Mouse (Mus musculus): ENCODE measurements around the gene Slx1b. TPM values are rescaled to one million over a fixed set of nuclear protein-coding genes. Genes with fewer than 3 reads are reported as not detected.

The Slx1b gene
- polyA plus RNA-seq, 1 experiment from 2014 or later: 9.8 TPM

GRCm38 (mm10) chr7:126700063-126701015, 4.8 kb upstream of the Slx1b start:
- Histone ChIP-seq H3K9me3 (ENCODE audit: control insufficient read depth, low read length) (no peaks in the 10 kb centered on the region), H3K4me3 (ENCODE audit: low read depth, low read length) (no peak overlapping the region), H3K27ac (ENCODE audit: low read depth, low read length) (no peak overlapping the region), H3K4me2 (replicated peaks; ENCODE audit: low read depth, low read length) (no peak overlapping the region), H3K4me1 (replicated peaks; ENCODE audit: control insufficient read depth, insufficient read depth, low read length) (peaks cover 17% of the 10 kb centered on the region), H3K27me3 (ENCODE audit: control insufficient read depth, insufficient read depth, low read length) (no peaks in the 10 kb centered on the region), H3K9ac (ENCODE audit: low read depth, low read length) (no peak overlapping the region), H3K36me3 (ENCODE audit: control insufficient read depth, insufficient read depth, low read length) (no peaks in the 10 kb centered on the region)
- WGBS: 85% methylated on average over 25 of the region's 25 CpGs
- no peak for DNase-seq (ENCODE audit: low spot score)
- no peak for ATAC-seq (ENCODE audit: low FRiP score)

DNA sequence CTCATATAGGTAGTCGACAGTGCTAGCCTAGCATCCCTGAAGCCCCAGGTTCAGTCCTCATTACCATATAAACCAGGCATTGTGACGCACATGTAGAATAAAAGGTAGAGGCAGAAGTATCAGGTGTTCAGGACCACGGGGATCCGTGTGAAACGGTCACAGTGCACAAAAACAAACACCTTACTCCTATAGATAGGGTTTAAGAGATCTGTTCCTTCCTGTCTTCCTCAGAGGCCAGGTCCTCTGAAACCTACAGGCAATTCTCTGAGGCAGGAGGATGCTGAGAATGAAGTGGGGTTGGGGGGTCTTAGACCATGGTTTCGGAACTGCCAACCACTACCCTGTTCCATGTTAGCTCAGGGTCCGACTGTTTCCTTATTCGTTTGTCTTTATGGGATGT, 2.3 kb upstream of the Slx1b start:
- ATAC-seq (ENCODE audit: low FRiP score) (no peak), DNase-seq (ENCODE audit: low spot score) (no peak)
- no peak overlapping the region for H3K4me3 ChIP-seq (ENCODE audit: low read depth, low read length)
- H3K4me1 ChIP-seq (replicated peaks; ENCODE audit: control insufficient read depth, insufficient read depth, low read length): peaks cover 15% of the 10 kb centered on the region
- no peaks in the 10 kb centered on the region for H3K27me3 ChIP-seq (ENCODE audit: control insufficient read depth, insufficient read depth, low read length)
- no peaks in the 10 kb centered on the region for H3K36me3 ChIP-seq (ENCODE audit: control insufficient read depth, insufficient read depth, low read length)
- no peaks in the 10 kb centered on the region for H3K9me3 ChIP-seq (ENCODE audit: control insufficient read depth, low read length)
- no peak overlapping the region for H3K4me2 ChIP-seq (replicated peaks; ENCODE audit: low read depth, low read length)
- 98% methylated on average over 8 of the region's 8 CpGs for WGBS
- H3K9ac ChIP-seq (ENCODE audit: low read depth, low read length): no peak overlapping the region
- no peak overlapping the region for H3K27ac ChIP-seq (ENCODE audit: low read depth, low read length)

DNA sequence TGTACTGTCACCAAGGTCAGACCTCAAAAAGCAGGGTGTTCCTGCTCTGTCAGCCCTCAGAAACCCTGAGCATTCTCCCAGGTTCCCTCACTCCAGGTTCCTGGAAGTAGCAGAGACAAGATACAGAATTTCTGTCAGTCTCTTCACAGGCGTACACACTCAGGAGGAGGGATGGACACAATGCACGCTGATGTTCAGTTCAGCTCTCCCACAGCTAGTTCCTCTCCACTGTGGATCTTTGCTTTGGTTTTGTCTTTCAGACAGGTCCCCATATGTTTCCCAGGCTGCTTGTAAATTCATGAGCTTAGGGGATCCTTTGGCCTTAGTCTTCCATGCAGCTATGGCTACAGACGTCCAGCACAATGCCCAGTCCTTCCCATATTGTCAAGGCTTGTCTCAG, 1.3 kb upstream of the Slx1b start:
- Histone ChIP-seq H3K9me3 (ENCODE audit: control insufficient read depth, low read length) (no peaks in the 10 kb centered on the region), H3K36me3 (ENCODE audit: control insufficient read depth, insufficient read depth, low read length) (no peaks in the 10 kb centered on the region), H3K4me3 (ENCODE audit: low read depth, low read length) (peak overlapping the region; percentile 83), H3K4me2 (replicated peaks; ENCODE audit: low read depth, low read length) (peak overlapping the region; percentile 87), H3K4me1 (replicated peaks; ENCODE audit: control insufficient read depth, insufficient read depth, low read length) (peaks cover 15% of the 10 kb centered on the region), H3K9ac (ENCODE audit: low read depth, low read length) (peak overlapping the region; percentile 77; the same call in 1 of the 2 replicates), H3K27me3 (ENCODE audit: control insufficient read depth, insufficient read depth, low read length) (no peaks in the 10 kb centered on the region), H3K27ac (ENCODE audit: low read depth, low read length) (no peak overlapping the region)
- 70% methylated on average over 3 of the region's 3 CpGs for WGBS
- ATAC-seq (ENCODE audit: low FRiP score) (no peak), DNase-seq (ENCODE audit: low spot score) (no peak)

GRCm38 (mm10) chr7:126696303-126696702, 719 bp upstream of the Slx1b start:
- peaks cover 12% of the 10 kb centered on the region for H3K4me1 ChIP-seq (replicated peaks; ENCODE audit: control insufficient read depth, insufficient read depth, low read length)
- WGBS: 2% methylated on average over 17 of the region's 17 CpGs
- peak overlapping the region; percentile 87 for H3K4me2 ChIP-seq (replicated peaks; ENCODE audit: low read depth, low read length)
- H3K36me3 ChIP-seq (ENCODE audit: control insufficient read depth, insufficient read depth, low read length): peaks cover under 1% of the 10 kb centered on the region; the same call in 1 of the 2 replicates
- peak overlapping the region; percentile 83 for H3K4me3 ChIP-seq (ENCODE audit: low read depth, low read length)
- no peak for ATAC-seq (ENCODE audit: low FRiP score)
- DNase-seq (ENCODE audit: low spot score): no peak
- H3K9ac ChIP-seq (ENCODE audit: low read depth, low read length): peak overlapping the region; percentile 77
- peak overlapping the region; percentile 69 for H3K27ac ChIP-seq (ENCODE audit: low read depth, low read length)
- H3K27me3 ChIP-seq (ENCODE audit: control insufficient read depth, insufficient read depth, low read length): no peaks in the 10 kb centered on the region
- H3K9me3 ChIP-seq (ENCODE audit: control insufficient read depth, low read length): no peaks in the 10 kb centered on the region

DNA sequence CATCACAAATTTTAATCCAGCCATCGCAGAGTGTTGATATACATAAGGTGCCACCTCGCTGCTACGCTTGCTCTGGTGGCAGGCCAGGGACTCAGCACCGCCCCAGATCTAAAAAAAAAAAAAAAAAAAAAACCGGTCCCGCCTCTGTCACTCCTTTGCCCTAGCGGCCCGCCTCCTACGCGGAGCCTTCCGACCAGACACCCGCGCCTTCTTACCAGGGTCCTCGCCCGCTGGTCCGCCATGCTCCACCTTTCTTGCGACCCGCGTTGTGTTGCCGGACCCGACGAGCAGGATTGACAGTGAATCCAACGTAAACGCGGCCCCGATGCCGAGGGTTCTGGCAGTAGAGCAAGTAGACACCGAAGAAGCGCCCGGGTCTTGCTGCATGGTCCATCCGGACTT, 373 bp downstream of the Slx1b start, which contains the start of gene Bola2:
Gene Bola2, plus strand, starts transcription at position 192 of the 402 bp plus-strand sequence.
- Histone ChIP-seq H3K4me1 (replicated peaks; ENCODE audit: control insufficient read depth, insufficient read depth, low read length) (peaks cover 9% of the 10 kb centered on the region), H3K4me2 (replicated peaks; ENCODE audit: low read depth, low read length) (peak within 1 kb of the TSS; percentile 87), H3K27ac (ENCODE audit: low read depth, low read length) (peak within 1 kb of the TSS; percentile 92), H3K4me3 (ENCODE audit: low read depth, low read length) (peak within 1 kb of the TSS; percentile 83), H3K9me3 (ENCODE audit: control insufficient read depth, low read length) (no peaks in the 10 kb centered on the region), H3K9ac (ENCODE audit: low read depth, low read length) (peak within 1 kb of the TSS; percentile 86), H3K27me3 (ENCODE audit: control insufficient read depth, insufficient read depth, low read length) (no peaks in the 10 kb centered on the region), H3K36me3 (ENCODE audit: control insufficient read depth, insufficient read depth, low read length) (peaks cover 5% of the 10 kb centered on the region; the same call in 1 of the 2 replicates)
- under 1% methylated on average over 31 of the region's 31 CpGs for WGBS
- DNase-seq (ENCODE audit: low spot score) (no peak), ATAC-seq (ENCODE audit: low FRiP score) (peak; percentile 55)

- Histone ChIP-seq H3K27me3 (ENCODE audit: control insufficient read depth, insufficient read depth, low read length) (no peaks in the 10 kb centered on the region), H3K4me3 (ENCODE audit: low read depth, low read length) (peak overlapping the region; percentile 83), H3K36me3 (ENCODE audit: control insufficient read depth, insufficient read depth, low read length) (peaks cover 5% of the 10 kb centered on the region; the same call in 1 of the 2 replicates), H3K4me1 (replicated peaks; ENCODE audit: control insufficient read depth, insufficient read depth, low read length) (peaks cover 9% of the 10 kb centered on the region), H3K27ac (ENCODE audit: low read depth, low read length) (no peak overlapping the region), H3K9ac (ENCODE audit: low read depth, low read length) (peak overlapping the region; percentile 38; the same call in 1 of the 2 replicates), H3K4me2 (replicated peaks; ENCODE audit: low read depth, low read length) (peak overlapping the region; percentile 55), H3K9me3 (ENCODE audit: control insufficient read depth, low read length) (no peaks in the 10 kb centered on the region)
- ATAC-seq (ENCODE audit: low FRiP score) (no peak), DNase-seq (ENCODE audit: low spot score) (peak; percentile 21)
- WGBS: 29% methylated on average over 10 of the region's 10 CpGs
Observed at GRCm38 (mm10) chr7:126694441-126695051, 1.0 kb downstream of the Slx1b start.

- H3K27ac ChIP-seq (ENCODE audit: low read depth, low read length): no peak overlapping the region
- H3K4me1 ChIP-seq (replicated peaks; ENCODE audit: control insufficient read depth, insufficient read depth, low read length): peaks cover 9% of the 10 kb centered on the region
- no peak for DNase-seq (ENCODE audit: low spot score)
- H3K36me3 ChIP-seq (ENCODE audit: control insufficient read depth, insufficient read depth, low read length): peaks cover 5% of the 10 kb centered on the region; the same call in 1 of the 2 replicates
- WGBS: 90% methylated on average over 7 of the region's 7 CpGs
- H3K9me3 ChIP-seq (ENCODE audit: control insufficient read depth, low read length): no peaks in the 10 kb centered on the region
- ATAC-seq (ENCODE audit: low FRiP score): no peak
- H3K4me2 ChIP-seq (replicated peaks; ENCODE audit: low read depth, low read length): no peak overlapping the region
- H3K4me3 ChIP-seq (ENCODE audit: low read depth, low read length): no peak overlapping the region
- H3K9ac ChIP-seq (ENCODE audit: low read depth, low read length): no peak overlapping the region
- no peaks in the 10 kb centered on the region for H3K27me3 ChIP-seq (ENCODE audit: control insufficient read depth, insufficient read depth, low read length)
Observed at GRCm38 (mm10) chr7:126693781-126694180, 1.8 kb downstream of the Slx1b start.

- Histone ChIP-seq H3K4me1 (replicated peaks; ENCODE audit: control insufficient read depth, insufficient read depth, low read length) (peaks cover 9% of the 10 kb centered on the region), H3K27me3 (ENCODE audit: control insufficient read depth, insufficient read depth, low read length) (no peaks in the 10 kb centered on the region), H3K9me3 (ENCODE audit: control insufficient read depth, low read length) (no peaks in the 10 kb centered on the region), H3K4me2 (replicated peaks; ENCODE audit: low read depth, low read length) (no peak overlapping the region), H3K36me3 (ENCODE audit: control insufficient read depth, insufficient read depth, low read length) (peaks cover 5% of the 10 kb centered on the region; the same call in 1 of the 2 replicates), H3K27ac (ENCODE audit: low read depth, low read length) (no peak overlapping the region), H3K4me3 (ENCODE audit: low read depth, low read length) (no peak overlapping the region), H3K9ac (ENCODE audit: low read depth, low read length) (no peak overlapping the region)
- DNase-seq (ENCODE audit: low spot score) (peak; percentile 89), ATAC-seq (ENCODE audit: low FRiP score) (no peak)
- 43% methylated on average over 3 of the region's 3 CpGs for WGBS
Observed at GRCm38 (mm10) chr7:126693256-126693655, 2.3 kb downstream of the Slx1b start.
